Comparison of ENCODE assay signal across 8 mouse cellular contexts in the genomic region with DNA sequence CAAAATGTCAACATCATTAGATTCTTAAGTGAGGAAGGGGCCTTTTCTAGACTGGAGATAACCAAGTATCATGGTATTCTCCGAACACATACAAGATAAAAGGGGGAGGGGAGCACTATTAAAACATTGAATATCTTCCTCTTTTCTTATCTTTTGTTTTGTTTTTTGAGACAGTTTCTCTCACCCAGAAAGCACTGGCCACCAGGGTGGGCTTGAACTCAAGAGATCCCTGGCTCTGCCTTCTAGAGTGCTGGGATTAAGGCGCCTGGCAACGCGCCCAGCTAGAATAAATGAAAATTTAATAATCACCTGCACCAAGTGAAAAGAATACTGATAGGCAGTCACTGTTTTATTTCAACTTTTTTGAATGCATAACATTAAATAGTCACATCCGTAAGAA. TPM values are rescaled to one million over a fixed set of nuclear protein-coding genes. Genes with fewer than 3 reads are reported as not detected.
DNase-seq lines count a peak whose midpoint lies in the region; ATAC-seq lines count a peak whose summit lies in the region.

No protein-coding gene starts in this region.

- peak overlapping the region; percentile 16 to 60; a peak in 3 of 4 replicates for H3K4me3 ChIP-seq in heart, embryonic 14.5 days (ENCODE audit: control insufficient read depth in 1 of 2, insufficient read depth in 1 of 2, low read depth in 1 of 2, low read length in 2 of 2)
- peak overlapping the region; percentile 75 for H3K4me3 ChIP-seq in forebrain, embryonic 10.5 days
- H3K4me3 ChIP-seq in limb, embryonic 10.5 days: peak overlapping the region; percentile 75
- peak overlapping the region; percentile 68 for H3K4me3 ChIP-seq in stomach, embryonic 15.5 days (replicated peaks)

- peaks cover 0 to 19% of the 10 kb centered on the region in 2 experiments; a peak in 3 of 4 replicates for H3K4me1 ChIP-seq in heart, embryonic 14.5 days (ENCODE audit: control insufficient read depth in 2 of 2, insufficient read depth in 2 of 2, low read length in 2 of 2)
- H3K4me1 ChIP-seq in forebrain, embryonic 10.5 days: peaks cover 32% of the 10 kb centered on the region
- H3K4me1 ChIP-seq in limb, embryonic 10.5 days: peaks cover 27% of the 10 kb centered on the region
- H3K4me1 ChIP-seq in stomach, embryonic 15.5 days: peaks cover 15% of the 10 kb centered on the region

- no peaks in the 10 kb centered on the region for H3K27me3 ChIP-seq in heart, embryonic 14.5 days (ENCODE audit: control insufficient read depth, insufficient read depth, low read length)
- H3K27me3 ChIP-seq in forebrain, embryonic 10.5 days (ENCODE audit: poor library complexity, severe bottlenecking): no peaks in the 10 kb centered on the region
- no peaks in the 10 kb centered on the region for H3K27me3 ChIP-seq in limb, embryonic 10.5 days (ENCODE audit: low read depth, poor library complexity, severe bottlenecking)
- no peaks in the 10 kb centered on the region for H3K27me3 ChIP-seq in stomach, embryonic 15.5 days (replicated peaks)

- H3K9ac ChIP-seq in heart, embryonic 14.5 days (ENCODE audit: low read length): peak overlapping the region; percentile 81
- H3K9ac ChIP-seq in stomach, embryonic 15.5 days: no peak overlapping the region

- no peak for DNase-seq in heart, adult 11 months
- DNase-seq in MN1 (ENCODE audit: low spot score): peak; percentile 61
- DNase-seq in forebrain, embryonic 10.5 days (ENCODE audit: extremely low spot score, low spot score): no peak
- no peak for DNase-seq in limb, embryonic 10.5 days (ENCODE audit: low spot score)
- no peak for DNase-seq in gastrocnemius, postnatal 10 days
- no peak for DNase-seq in lung, postnatal 10 days

- H3K27ac ChIP-seq in heart, embryonic 14.5 days (replicated peaks in 1 of 2; ENCODE audit: control insufficient read depth in 1 of 2, insufficient read depth in 1 of 2, low read depth in 2 of 2, low read length in 2 of 2): peak overlapping the region in 1 of 2 experiments; percentile 95; a peak in 2 of 4 replicates
- H3K27ac ChIP-seq in forebrain, embryonic 10.5 days: peak overlapping the region; percentile 99
- H3K27ac ChIP-seq in limb, embryonic 10.5 days: peak overlapping the region; percentile 99
- no peak overlapping the region for H3K27ac ChIP-seq in stomach, embryonic 15.5 days

- no peaks in the 10 kb centered on the region for H3K9me3 ChIP-seq in heart, embryonic 14.5 days (ENCODE audit: control insufficient read depth, low read length)
- H3K9me3 ChIP-seq in forebrain, embryonic 10.5 days: no peaks in the 10 kb centered on the region
- H3K9me3 ChIP-seq in limb, embryonic 10.5 days (replicated peaks): no peaks in the 10 kb centered on the region
- no peaks in the 10 kb centered on the region for H3K9me3 ChIP-seq in stomach, embryonic 15.5 days

- peak overlapping the region; percentile 80 for H3K4me2 ChIP-seq in heart, embryonic 14.5 days (ENCODE audit: low read length)
- H3K4me2 ChIP-seq in stomach, embryonic 15.5 days: peak overlapping the region; percentile 57

- WGBS in heart, embryonic 14.5 days: 22% methylated on average over 5 of the region's 5 CpGs
- 63% methylated on average over 5 of the region's 5 CpGs for WGBS in forebrain, embryonic 10.5 days
- WGBS in limb, embryonic 10.5 days: 67% methylated on average over 5 of the region's 5 CpGs
- WGBS in stomach, embryonic 15.5 days: 25% methylated on average over 5 of the region's 5 CpGs

- peaks cover 16% of the 10 kb centered on the region for H3K36me3 ChIP-seq in heart, embryonic 14.5 days (ENCODE audit: control insufficient read depth, insufficient read depth, low read length)
- peaks cover 29% of the 10 kb centered on the region for H3K36me3 ChIP-seq in forebrain, embryonic 10.5 days (replicated peaks)
- H3K36me3 ChIP-seq in limb, embryonic 10.5 days: peaks cover 28% of the 10 kb centered on the region
- H3K36me3 ChIP-seq in stomach, embryonic 15.5 days: no peaks in the 10 kb centered on the region

- no peak for ATAC-seq in heart, embryonic 14.5 days (ENCODE audit: insufficient number of reproducible peaks, insufficient read depth, low FRiP score, low read depth)
- ATAC-seq in stomach, embryonic 15.5 days (ENCODE audit: insufficient read depth, low FRiP score, low read depth): no peak

RNA-seq across cellular contexts. Expression of gene Srek1, which starts 1.5 kb away (rescaled TPM):
- polyA plus RNA-seq in heart, embryonic 14.5 days (2014; fragmentation: Nextera tagmentation; extraction: Ambion mirVana): 60.1 and 62.6 TPM in 2 replicates
- polyA plus RNA-seq in forebrain, embryonic 10.5 days (2016; fragmentation: Nextera tagmentation; extraction: Ambion mirVana): 91.9 and 93.7 TPM in 2 replicates
- polyA plus RNA-seq in limb, embryonic 10.5 days (2016; fragmentation: Nextera tagmentation; extraction: Ambion mirVana): 84.4 and 91.3 TPM in 2 replicates
- polyA plus RNA-seq in stomach, embryonic 15.5 days (2015; fragmentation: Nextera tagmentation; extraction: Ambion mirVana): 64.1 and 69.6 TPM in 2 replicates
- total RNA-seq in gastrocnemius, postnatal 10 days (2021): 10 to 100 TPM; 25.5 to 43.0 TPM
